Mouse (Mus musculus): ENCODE data around the gene Uckl1.

Gene Uckl1

GRCm38 (mm10) chr2:181520118-181520935, 64.4 kb downstream of the Uckl1 start, which contains the start of gene Dnajc5:
Dnajc5 (plus strand) TSS chr2:181520485.
- DNase-seq (ENCODE audit: low spot score in 2 of 2) = peak; percentile 95 to 96

DNA sequence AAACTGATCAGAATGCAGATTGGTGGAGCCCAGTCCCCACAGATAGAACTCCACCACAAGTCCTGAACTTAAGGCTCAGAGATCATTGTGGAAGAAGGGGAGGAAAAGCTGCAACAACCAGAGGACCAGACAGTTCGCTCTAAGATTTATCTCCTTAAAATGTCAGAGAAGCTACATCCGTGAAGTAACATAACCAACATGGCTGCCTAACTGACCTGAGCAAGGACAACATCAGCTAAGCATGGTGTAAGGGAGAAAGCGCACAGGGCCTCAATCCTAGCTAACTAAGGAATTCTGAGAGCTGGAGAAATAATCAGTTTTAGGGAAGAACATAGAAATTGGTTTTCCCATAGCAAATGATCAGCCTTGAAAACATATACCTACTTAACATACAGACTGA, 65.5 kb downstream of the Uckl1 start:
- DNase-seq (ENCODE audit: low spot score in 2 of 2) = no peak

All from spleen, postnatal 14 days (tissue).